Mouse (Mus musculus): ENCODE measurements around the gene Gnas.

Gene Gnas

DNA sequence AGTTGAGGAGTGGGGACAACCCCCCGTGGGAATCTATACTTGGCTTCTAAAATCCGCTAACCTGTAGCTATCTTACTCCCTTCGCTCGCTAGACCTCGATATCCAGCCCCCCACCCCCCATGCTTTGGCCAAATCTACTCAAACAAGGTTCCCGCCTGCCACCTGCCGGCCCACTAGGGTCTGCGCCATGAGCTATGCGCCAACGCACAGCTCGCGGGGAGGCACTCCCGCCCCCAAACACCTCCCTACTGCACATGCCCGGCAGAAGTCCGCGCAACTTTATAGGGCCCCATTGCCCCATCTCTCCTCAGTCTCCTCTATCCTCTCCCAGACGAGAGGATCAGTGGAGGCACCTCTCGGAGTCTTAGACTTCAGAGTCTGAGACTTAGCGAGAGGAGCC is at the start of gene Gnas:
Gene Gnas, plus strand, starts transcription at position 310 of the 400 bp plus-strand sequence.
- peak in 1 of 2 experiments; percentile 56 for DNase-seq (ENCODE audit: low spot score in 2 of 2)

- no peak for DNase-seq (ENCODE audit: low spot score in 2 of 2)
Measured at GRCm38 (mm10) chr2:174242431-174242830, 41.7 kb upstream of the Gnas start.

GRCm38 (mm10) chr2:174251963-174252362 is 32.2 kb upstream of the Gnas start:
- DNase-seq (ENCODE audit: low spot score in 2 of 2): no peak

DNA sequence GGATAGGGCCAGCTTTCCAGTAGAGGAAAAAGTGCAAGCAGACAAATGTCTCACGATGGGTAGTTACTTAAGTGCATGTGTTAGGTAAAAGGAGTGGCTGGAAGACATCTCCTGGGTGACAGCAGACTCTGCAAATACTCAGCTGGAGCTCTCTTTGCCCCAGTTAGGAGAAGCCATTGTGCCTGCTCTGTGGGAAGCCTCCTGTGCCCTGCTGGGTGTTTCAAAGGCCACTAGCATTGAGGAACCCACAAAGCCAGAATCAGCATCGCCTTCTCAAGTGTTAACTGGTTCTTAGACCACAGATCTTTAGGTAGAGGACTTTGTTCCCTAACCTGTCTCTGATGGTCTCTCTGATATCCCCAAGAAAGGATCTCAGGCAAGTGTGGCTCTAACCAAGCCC is 26.8 kb upstream of the Gnas start:
- no peak for DNase-seq (ENCODE audit: low spot score in 2 of 2)

DNA sequence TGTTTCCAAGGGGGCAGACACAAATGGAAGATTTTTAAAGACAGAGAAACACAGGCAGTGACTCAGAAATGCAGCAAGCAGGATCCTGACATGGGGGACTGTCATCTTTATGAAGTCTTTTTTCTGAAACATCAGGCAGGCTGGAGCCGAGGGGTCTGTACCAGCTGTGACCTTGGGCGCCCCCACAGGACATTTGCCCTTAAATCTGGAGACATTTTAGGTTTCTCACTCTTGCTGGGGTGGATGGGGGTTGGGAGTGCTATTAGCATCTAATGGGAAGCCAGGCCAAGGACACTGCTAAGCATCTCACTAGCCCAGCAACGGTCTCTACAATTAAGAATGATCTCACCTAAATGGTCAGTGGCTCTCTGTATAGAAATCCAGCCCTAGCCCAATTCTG is 24.1 kb upstream of the Gnas start:
- DNase-seq (ENCODE audit: low spot score in 2 of 2): no peak

DNA sequence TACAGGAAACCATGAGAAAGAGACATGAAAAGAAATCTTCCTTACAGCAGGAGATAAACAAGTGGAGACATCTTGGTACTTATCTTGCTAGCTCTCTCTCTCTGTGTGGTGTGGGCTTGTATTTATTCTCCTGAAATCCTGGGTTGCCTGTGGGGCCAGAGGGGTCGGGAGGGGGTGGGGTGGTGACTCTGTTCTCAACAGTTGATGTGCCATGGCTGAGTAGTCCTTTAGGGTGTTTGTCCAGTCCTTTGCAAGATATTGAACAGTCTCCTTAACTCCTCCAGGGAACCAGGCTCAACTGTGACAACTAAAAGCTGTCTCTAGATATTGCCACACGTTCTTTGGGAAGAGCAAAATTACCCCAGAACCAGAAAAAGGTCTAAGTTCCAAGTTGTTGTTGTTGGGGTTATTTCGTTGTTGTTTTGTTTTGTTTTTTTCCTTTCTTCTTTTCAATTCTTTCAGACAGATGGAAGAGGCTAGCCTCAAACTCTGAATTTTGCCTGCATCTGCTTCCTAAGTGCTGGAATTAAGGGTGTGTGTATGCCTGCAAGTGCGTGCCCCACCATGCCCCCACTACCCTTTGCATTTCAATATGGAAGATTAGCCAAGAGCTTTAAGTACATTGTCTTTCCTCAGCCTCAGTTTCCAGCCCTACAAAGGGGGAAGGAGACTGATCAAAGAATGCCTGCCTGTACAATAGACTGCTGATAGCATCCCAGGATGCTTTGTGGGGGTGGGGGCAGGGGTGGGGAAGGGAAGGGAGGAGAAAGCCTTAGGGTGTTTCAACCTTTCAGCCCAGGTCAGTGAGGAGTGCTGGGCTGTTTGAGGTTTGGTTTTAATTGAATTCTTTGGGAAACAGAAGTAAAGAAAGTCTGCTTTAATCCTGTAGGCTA is 23.0 kb upstream of the Gnas start:
- DNase-seq (ENCODE audit: low spot score in 2 of 2): no peak

DNA sequence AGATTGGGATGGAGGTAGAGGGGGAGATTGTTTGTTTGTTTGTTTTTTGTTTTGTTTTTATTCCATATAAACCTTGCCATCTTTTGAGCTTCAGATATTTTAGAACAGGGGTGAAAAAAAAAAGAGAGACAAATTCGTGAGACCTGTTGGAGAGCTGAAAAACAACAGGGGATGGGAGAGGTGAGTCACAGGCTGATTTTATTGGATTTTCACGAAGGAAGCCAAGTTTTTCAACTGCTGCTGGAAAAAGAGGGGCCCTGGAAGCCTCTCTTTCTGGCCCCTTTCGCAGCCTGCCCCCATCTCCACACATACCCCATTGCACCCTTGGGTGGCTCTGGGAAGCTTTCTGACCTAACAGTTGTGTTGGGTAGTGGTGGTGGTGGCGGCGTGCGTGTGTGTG is 22.3 kb upstream of the Gnas start:
- DNase-seq (ENCODE audit: low spot score in 2 of 2): no peak

- no peak for DNase-seq (ENCODE audit: low spot score in 2 of 2)
Measured at GRCm38 (mm10) chr2:174263110-174263815, 20.9 kb upstream of the Gnas start.

DNA sequence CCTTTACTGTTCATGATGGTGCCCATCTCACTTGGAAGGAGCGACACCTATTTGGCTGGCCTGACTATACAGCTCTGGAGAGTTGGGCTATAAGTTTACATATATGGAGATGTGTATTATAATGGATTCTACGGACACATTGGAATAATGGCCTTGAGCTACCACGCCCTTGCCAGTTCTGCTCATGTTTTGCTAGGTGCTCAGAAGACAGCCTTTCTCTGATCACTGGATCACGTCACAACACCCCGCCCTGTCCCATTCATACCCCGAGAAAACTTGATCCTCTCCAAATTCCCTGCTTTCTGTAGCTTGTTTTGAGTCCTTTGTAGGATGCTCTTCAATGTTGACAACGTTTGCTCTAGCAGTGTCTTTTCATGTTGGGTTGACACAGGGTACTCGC is 19.9 kb upstream of the Gnas start:
- DNase-seq (ENCODE audit: low spot score in 2 of 2): no peak

DNA sequence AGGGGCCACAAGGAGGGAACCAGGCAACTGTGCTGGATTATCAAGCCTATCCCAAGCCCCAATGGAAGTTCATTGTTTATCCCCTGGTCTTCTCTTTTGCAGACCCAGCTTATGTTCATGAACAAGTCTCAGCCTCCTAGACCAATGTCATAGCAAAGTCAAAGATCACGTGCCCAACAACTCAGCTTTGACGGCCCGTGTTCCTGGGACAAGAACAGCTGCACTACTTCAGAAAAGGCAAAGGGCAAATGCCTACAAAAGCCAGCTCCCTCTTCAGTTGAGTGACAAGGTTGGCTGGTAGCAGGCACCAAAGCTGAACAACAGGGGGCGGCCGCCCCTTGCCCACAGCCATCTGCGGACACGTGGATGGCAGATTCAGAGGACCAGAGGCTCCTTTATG is 13.7 kb upstream of the Gnas start:
- DNase-seq (ENCODE audit: low spot score in 2 of 2): no peak

GRCm38 (mm10) chr2:174271459-174271858 is 12.7 kb upstream of the Gnas start:
- no peak for DNase-seq (ENCODE audit: low spot score in 2 of 2)

GRCm38 (mm10) chr2:174273131-174273530 is 11.0 kb upstream of the Gnas start:
- DNase-seq (ENCODE audit: low spot score in 2 of 2): no peak

DNA sequence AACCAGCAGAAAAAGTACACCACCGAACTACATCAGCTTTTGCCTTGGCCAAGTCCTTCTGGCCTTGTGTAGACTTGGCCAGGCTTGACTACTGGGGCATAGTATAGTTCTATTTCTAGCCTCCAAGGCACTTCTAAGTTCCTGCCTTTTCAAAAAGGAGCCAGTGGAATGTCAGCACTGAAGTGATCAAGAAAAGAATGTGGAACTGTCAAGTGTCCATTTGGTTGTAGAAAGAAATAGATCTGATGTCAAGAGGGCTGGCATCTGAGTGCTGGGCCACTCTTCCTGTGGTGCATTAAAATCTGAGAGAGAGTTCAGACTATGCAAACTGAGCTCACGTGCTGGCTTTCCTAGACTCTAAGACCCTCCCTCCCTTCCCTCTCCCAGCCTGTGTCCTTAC is 10.2 kb upstream of the Gnas start:
- no peak for DNase-seq (ENCODE audit: low spot score in 2 of 2)

- no peak for DNase-seq (ENCODE audit: low spot score in 2 of 2)
Measured at GRCm38 (mm10) chr2:174279771-174280170, 4.3 kb upstream of the Gnas start.

GRCm38 (mm10) chr2:174283341-174283740 is 779 bp upstream of the Gnas start:
- DNase-seq (ENCODE audit: low spot score in 2 of 2): no peak

DNA sequence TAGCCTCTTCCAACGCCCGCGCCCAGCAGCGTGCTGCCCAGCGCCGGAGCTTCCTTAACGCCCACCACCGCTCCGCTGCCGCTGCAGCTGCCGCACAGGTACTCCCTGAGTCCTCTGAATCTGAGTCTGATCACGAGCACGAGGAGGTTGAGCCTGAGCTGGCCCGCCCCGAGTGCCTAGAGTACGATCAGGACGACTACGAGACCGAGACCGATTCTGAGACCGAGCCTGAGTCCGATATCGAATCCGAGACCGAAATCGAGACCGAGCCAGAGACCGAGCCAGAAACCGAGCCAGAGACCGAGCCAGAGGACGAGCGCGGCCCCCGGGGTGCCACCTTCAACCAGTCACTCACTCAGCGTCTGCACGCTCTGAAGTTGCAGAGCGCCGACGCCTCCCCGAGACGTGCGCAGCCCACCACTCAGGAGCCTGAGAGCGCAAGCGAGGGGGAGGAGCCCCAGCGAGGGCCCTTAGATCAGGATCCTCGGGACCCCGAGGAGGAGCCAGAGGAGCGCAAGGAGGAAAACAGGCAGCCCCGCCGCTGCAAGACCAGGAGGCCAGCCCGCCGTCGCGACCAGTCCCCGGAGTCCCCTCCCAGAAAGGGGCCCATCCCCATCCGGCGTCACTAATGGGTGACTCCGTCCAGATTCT is 812 bp downstream of the Gnas start:
- DNase-seq (ENCODE audit: low spot score in 2 of 2): no peak

- no peak for DNase-seq (ENCODE audit: low spot score in 2 of 2)
Measured at GRCm38 (mm10) chr2:174285921-174286470, 1.9 kb downstream of the Gnas start.

GRCm38 (mm10) chr2:174287921-174288320 is 3.8 kb downstream of the Gnas start:
- DNase-seq (ENCODE audit: low spot score in 2 of 2): no peak

DNA sequence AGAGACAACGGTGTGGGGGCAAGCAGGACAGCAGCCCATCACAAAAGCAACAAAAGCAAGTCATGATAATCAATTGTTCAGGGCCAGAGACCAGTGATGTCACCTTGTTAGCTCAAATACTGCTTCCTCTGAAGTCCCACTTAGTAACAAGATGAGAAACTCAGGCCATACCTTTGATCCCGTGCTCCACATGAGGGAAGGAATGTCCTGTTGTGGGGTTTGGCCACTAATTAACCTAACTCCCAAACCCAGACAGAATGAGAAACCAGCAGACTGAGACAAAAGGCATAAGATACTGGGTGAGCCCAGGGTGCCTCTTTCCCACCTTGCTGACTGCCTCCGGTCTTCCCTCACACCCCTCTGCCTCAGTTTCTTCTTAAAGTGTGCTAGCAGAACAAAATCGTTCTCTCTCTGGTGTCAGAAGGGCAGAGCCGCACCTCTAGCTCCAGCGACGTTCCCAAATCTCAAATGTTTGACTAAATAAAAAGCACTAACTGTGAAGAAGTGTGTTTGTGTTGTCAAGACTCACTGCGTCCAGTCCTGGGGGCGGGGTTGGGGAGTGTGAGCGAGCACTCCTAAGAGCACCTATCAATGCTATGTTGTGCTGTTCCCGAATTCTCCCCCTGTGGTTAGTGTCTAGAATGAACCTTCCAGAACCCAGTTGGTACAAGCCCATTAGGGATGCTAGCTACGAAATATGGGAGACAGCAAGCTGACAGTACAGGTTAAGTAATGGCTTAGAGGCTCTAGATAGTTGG is 4.7 kb downstream of the Gnas start:
- no peak for DNase-seq (ENCODE audit: low spot score in 2 of 2)

GRCm38 (mm10) chr2:174291029-174291661 is 7.0 kb downstream of the Gnas start:
- DNase-seq (ENCODE audit: low spot score in 2 of 2): no peak

DNA sequence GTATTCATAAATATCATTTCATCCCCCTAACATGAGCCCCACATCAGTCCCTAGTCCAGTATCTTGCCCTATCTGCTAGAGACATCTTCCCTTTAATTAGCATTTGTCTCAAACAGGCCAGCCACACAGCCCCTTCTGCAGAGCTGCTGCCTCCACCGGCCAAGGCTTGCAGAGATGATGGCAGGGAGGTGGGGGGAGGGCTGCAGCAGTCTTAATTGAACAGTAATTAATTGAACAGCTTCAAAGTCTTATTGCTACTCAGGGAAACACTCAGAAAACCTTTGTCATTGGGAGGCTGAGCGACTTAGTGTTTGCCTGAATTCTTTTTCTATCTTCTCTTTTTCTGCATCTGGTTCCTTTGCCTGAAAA is 7.5 kb downstream of the Gnas start:
- no peak for DNase-seq (ENCODE audit: low spot score in 2 of 2)

Data from cerebellum, postnatal 4 days (tissue).